Mouse (Mus musculus) liver, embryonic 14 days (tissue): ENCODE measurements around the gene P2ry1. TPM values are rescaled to one million over a fixed set of nuclear protein-coding genes. Genes with fewer than 3 reads are reported as not detected.

Experiments
- polyA plus RNA-seq: library from polyadenylated mRNA; depleted of rRNA; stranded (reverse); fragments of >200 nt; gene quantifications from 2 replicates; pipeline ENCODE4 v1.2.3, GENCODE M21; 2012; rRNA removed

P2ry1 gene
- 3.1 and 3.7 TPM in 2 replicates for polyA plus RNA-seq

GRCm38 (mm10) chr3:61002587-61003501 is at the start of gene P2ry1:
TSS of gene P2ry1 (plus strand) at chr3:61002795.

